Mouse (Mus musculus) liver, embryonic 13.5 days (tissue): ENCODE data around the gene Tfdp2. TPM values are rescaled to one million over a fixed set of nuclear protein-coding genes. Genes with fewer than 3 reads are reported as not detected.
A peak's percentile ranks its signal among the peaks of the same experiment; 100 is the strongest.

Source experiments
- ATAC-seq: fragments of 200-750 bp; cut with Nextera tagmentation; 2 replicates; pipeline ENCODE4 v1.8.0; 2017; ENCODE audit warnings: low read depth, mild to moderate bottlenecking, moderate number of reproducible peaks, moderate library complexity
- DNase-seq: peaks from one replicate; pipeline ENCODE4 v3.0.0; 2022
- H3K27ac ChIP-seq: fragments of 300-500 bp; sonication (generic); 2 replicates; pipeline ENCODE4 v1.5.1; 2015; ENCODE audit warnings: moderate library complexity, mild to moderate bottlenecking, inconsistent platforms
- H3K27me3 ChIP-seq: fragments of 300-500 bp; sonication (generic); 2 replicates; pipeline ENCODE4 v1.6.1; 2015; ENCODE audit warnings: mild to moderate bottlenecking, inconsistent platforms
- H3K36me3 ChIP-seq: fragments of 300-500 bp; sonication (generic); 2 replicates; pipeline ENCODE4 v1.6.1; 2015; ENCODE audit warnings: mild to moderate bottlenecking, inconsistent platforms
- H3K4me1 ChIP-seq: fragments of 300-500 bp; sonication (generic); replicated peaks from 2 replicates; pipeline ENCODE4 v1.6.1; 2015; ENCODE audit warnings: inconsistent platforms
- H3K4me2 ChIP-seq: fragments of 300-500 bp; sonication (generic); 2 replicates; pipeline ENCODE4 v1.6.1; 2015; ENCODE audit warnings: inconsistent platforms, mild to moderate bottlenecking, moderate library complexity
- H3K4me3 ChIP-seq: fragments of 300-500 bp; sonication (generic); replicated peaks from 2 replicates; pipeline ENCODE4 v1.5.1; 2015; ENCODE audit warnings: mild to moderate bottlenecking, inconsistent platforms
- H3K9ac ChIP-seq: fragments of 300-500 bp; sonication (generic); 2 replicates; pipeline ENCODE4 v1.6.1; 2015; ENCODE audit warnings: mild to moderate bottlenecking, inconsistent platforms
- H3K9me3 ChIP-seq: fragments of 300-500 bp; sonication (generic); replicated peaks from 2 replicates; pipeline ENCODE4 v1.6.1; 2016; ENCODE audit warnings: inconsistent platforms
- WGBS: fragments of 180-500 bp; shearing (Covaris S2); methylation state at CpG from one replicate; pipeline ENCODE4 v1.1.7; 2015; ENCODE audit not compliant: insufficient replicate concordance; 5-methylcytosine and 5-hydroxymethylcytosine counted together
- polyA plus RNA-seq: library from polyadenylated mRNA; unstranded; fragments of >200 nt; fragmentation: Nextera tagmentation; extraction: Ambion mirVana; gene quantifications from 2 replicates; pipeline ENCODE4 v1.2.1, GENCODE M21; 2015

The Tfdp2 gene
- polyA plus RNA-seq, 1 experiment from 2014 or later, result 86.0 TPM

- H3K27ac ChIP-seq, result no peak overlapping the region
- H3K9me3 ChIP-seq, result no peaks in the 10 kb centered on the region
- peak overlapping the region; percentile 72 for H3K9ac ChIP-seq
- no peaks in the 10 kb centered on the region for H3K27me3 ChIP-seq
- H3K36me3 ChIP-seq, result peaks cover 19% of the 10 kb centered on the region
- H3K4me1 ChIP-seq, result peaks cover 57% of the 10 kb centered on the region
- 89% methylated on average over 6 of the region's 6 CpGs for WGBS
- DNase-seq, result no peak
- no peak for ATAC-seq
- H3K4me3 ChIP-seq, result peak overlapping the region; percentile 67
- H3K4me2 ChIP-seq, result peak overlapping the region; percentile 69
These were observed 65.9 kb downstream of the Tfdp2 start for GRCm38 (mm10) chr9:96261980-96262379.

GRCm38 (mm10) chr9:96266793-96267558, 70.9 kb downstream of the Tfdp2 start:
- peak; percentile 77 for DNase-seq
- Histone ChIP-seq H3K4me3 (peak overlapping the region; percentile 46), H3K36me3 (peaks cover 35% of the 10 kb centered on the region), H3K27me3 (no peaks in the 10 kb centered on the region), H3K4me1 (peaks cover 79% of the 10 kb centered on the region), H3K9me3 (no peaks in the 10 kb centered on the region), H3K4me2 (peak overlapping the region; percentile 68), H3K27ac (peak overlapping the region; percentile 95), H3K9ac (peak overlapping the region; percentile 71)
- WGBS, result 28% methylated on average over 6 of the region's 6 CpGs
- ATAC-seq, result peak; percentile 97

GRCm38 (mm10) chr9:96267559-96267948, 71.5 kb downstream of the Tfdp2 start:
- Histone ChIP-seq H3K36me3 (peaks cover 36% of the 10 kb centered on the region), H3K9me3 (no peaks in the 10 kb centered on the region), H3K27ac (peak overlapping the region; percentile 95), H3K4me2 (peak overlapping the region; percentile 68), H3K27me3 (no peaks in the 10 kb centered on the region), H3K9ac (peak overlapping the region; percentile 71), H3K4me1 (peaks cover 79% of the 10 kb centered on the region), H3K4me3 (peak overlapping the region; percentile 46)
- 18% methylated on average over 1 of the region's 1 CpGs for WGBS
- no peak for DNase-seq
- ATAC-seq, result peak; percentile 45; the same call in 1 of the 2 replicates

GRCm38 (mm10) chr9:96269726-96270125, 73.7 kb downstream of the Tfdp2 start:
- Histone ChIP-seq H3K9ac (peak overlapping the region; percentile 46; the same call in 1 of the 2 replicates), H3K27me3 (no peaks in the 10 kb centered on the region), H3K4me2 (peak overlapping the region; percentile 16; the same call in 1 of the 2 replicates), H3K27ac (peak overlapping the region; percentile 75), H3K4me3 (no peak overlapping the region), H3K4me1 (peaks cover 70% of the 10 kb centered on the region), H3K9me3 (no peaks in the 10 kb centered on the region), H3K36me3 (peaks cover 37% of the 10 kb centered on the region)
- ATAC-seq, result no peak
- WGBS, result 78% methylated on average over 2 of the region's 2 CpGs
- no peak for DNase-seq

- peak; percentile 45; the same call in 1 of the 2 replicates for ATAC-seq
- no peak overlapping the region for H3K27ac ChIP-seq
These were observed 79.5 kb downstream of the Tfdp2 start for GRCm38 (mm10) chr9:96275543-96275942.

GRCm38 (mm10) chr9:96281497-96281896, 85.4 kb downstream of the Tfdp2 start:
- no peak overlapping the region for H3K4me2 ChIP-seq
- peaks cover 18% of the 10 kb centered on the region for H3K4me1 ChIP-seq
- DNase-seq, result no peak
- no peaks in the 10 kb centered on the region for H3K27me3 ChIP-seq
- no peaks in the 10 kb centered on the region for H3K9me3 ChIP-seq
- ATAC-seq, result no peak
- H3K36me3 ChIP-seq, result peaks cover 53% of the 10 kb centered on the region
- H3K9ac ChIP-seq, result no peak overlapping the region
- no peak overlapping the region for H3K4me3 ChIP-seq
- 51% methylated on average over 3 of the region's 3 CpGs for WGBS
- no peak overlapping the region for H3K27ac ChIP-seq

More at GRCm38 (mm10) chr9:96275543-96275942, 79.5 kb downstream of the Tfdp2 start:
- no peak overlapping the region for H3K4me2 ChIP-seq
- no peak overlapping the region for H3K4me3 ChIP-seq
- no peaks in the 10 kb centered on the region for H3K9me3 ChIP-seq
- H3K4me1 ChIP-seq, result peaks cover 45% of the 10 kb centered on the region
- H3K27me3 ChIP-seq, result no peaks in the 10 kb centered on the region
- no peak for DNase-seq
- H3K9ac ChIP-seq, result no peak overlapping the region
- H3K36me3 ChIP-seq, result peaks cover 62% of the 10 kb centered on the region

GRCm38 (mm10) chr9:96282082-96282481, 86.0 kb downstream of the Tfdp2 start:
- Histone ChIP-seq H3K4me1 (peaks cover 13% of the 10 kb centered on the region), H3K4me2 (no peak overlapping the region), H3K9ac (no peak overlapping the region), H3K9me3 (no peaks in the 10 kb centered on the region), H3K27me3 (no peaks in the 10 kb centered on the region), H3K4me3 (no peak overlapping the region), H3K27ac (no peak overlapping the region), H3K36me3 (peaks cover 53% of the 10 kb centered on the region)
- no peak for ATAC-seq
- whole genome bisulfite sequencing, result 82% methylated on average over 3 of the region's 3 CpGs
- DNase-seq, result no peak

GRCm38 (mm10) chr9:96284916-96285315, 88.8 kb downstream of the Tfdp2 start:
- peaks cover 55% of the 10 kb centered on the region for H3K36me3 ChIP-seq
- no peaks in the 10 kb centered on the region for H3K9me3 ChIP-seq
- H3K9ac ChIP-seq, result no peak overlapping the region
- peaks cover 5% of the 10 kb centered on the region for H3K4me1 ChIP-seq
- DNase-seq (no peak), ATAC-seq (no peak)
- H3K4me2 ChIP-seq, result no peak overlapping the region
- H3K27ac ChIP-seq, result no peak overlapping the region
- 34% methylated on average over 1 of the region's 1 CpGs for WGBS
- no peaks in the 10 kb centered on the region for H3K27me3 ChIP-seq
- H3K4me3 ChIP-seq, result no peak overlapping the region

- DNase-seq, result no peak
- Histone ChIP-seq H3K36me3 (peaks cover 82% of the 10 kb centered on the region), H3K27ac (no peak overlapping the region), H3K4me2 (no peak overlapping the region), H3K4me1 (no peaks in the 10 kb centered on the region), H3K27me3 (no peaks in the 10 kb centered on the region), H3K4me3 (no peak overlapping the region), H3K9ac (no peak overlapping the region), H3K9me3 (no peaks in the 10 kb centered on the region)
- 97% methylated on average over 7 of the region's 7 CpGs for WGBS
- no peak for ATAC-seq
These were observed 96.1 kb downstream of the Tfdp2 start for GRCm38 (mm10) chr9:96292144-96292543.

GRCm38 (mm10) chr9:96299324-96300008, 103.4 kb downstream of the Tfdp2 start:
- Histone ChIP-seq H3K27ac (no peak overlapping the region), H3K36me3 (peaks cover 87% of the 10 kb centered on the region), H3K4me3 (no peak overlapping the region), H3K9ac (no peak overlapping the region), H3K27me3 (no peaks in the 10 kb centered on the region), H3K9me3 (no peaks in the 10 kb centered on the region), H3K4me2 (no peak overlapping the region), H3K4me1 (peaks cover 11% of the 10 kb centered on the region; the same call in 1 of the 2 replicates)
- ATAC-seq (peak; percentile 71), DNase-seq (no peak)
- 71% methylated on average over 3 of the region's 3 CpGs for WGBS

- no peaks in the 10 kb centered on the region for H3K9me3 ChIP-seq
- no peaks in the 10 kb centered on the region for H3K27me3 ChIP-seq
- no peak for DNase-seq
- H3K36me3 ChIP-seq, result peaks cover 93% of the 10 kb centered on the region
- no peak overlapping the region for H3K27ac ChIP-seq
- 93% methylated on average over 3 of the region's 3 CpGs for WGBS
- no peak for ATAC-seq
- no peak overlapping the region for H3K9ac ChIP-seq
- 0 out of 2 replicates have a peak, but pooled peaks cover 2% of the 10 kb centered on the region for H3K4me1 ChIP-seq
- no peak overlapping the region for H3K4me3 ChIP-seq
- no peak overlapping the region for H3K4me2 ChIP-seq
These were observed 112.7 kb downstream of the Tfdp2 start for GRCm38 (mm10) chr9:96308816-96309215.
